Mouse (Mus musculus) layer of hippocampus, postnatal 10 days (tissue): ENCODE results near the gene Fam117a. TPM values are rescaled to one million over a fixed set of nuclear protein-coding genes. Genes with fewer than 3 reads are reported as not detected.

Experiments
- DNase-seq, 2 experiments: peaks; one replicate each; pipeline ENCODE4 v3.0.0; 2021; ENCODE audit warnings: low spot score in 2 of 2
- total RNA-seq, 2 experiments: library from RNA; stranded (reverse); gene quantifications; 2 replicates each; pipeline ENCODE4 v1.2.3; 2021

The Fam117a gene
- total RNA-seq, 2 experiments from 2014 or later: 5.8 to 6.5 TPM

GRCm38 (mm10) chr11:95364388-95364787 lies 27.6 kb downstream of the Fam117a start:
- no peak for DNase-seq

GRCm38 (mm10) chr11:95365596-95365995 lies 28.8 kb downstream of the Fam117a start:
- DNase-seq: peak; percentile 65 to 73

DNA sequence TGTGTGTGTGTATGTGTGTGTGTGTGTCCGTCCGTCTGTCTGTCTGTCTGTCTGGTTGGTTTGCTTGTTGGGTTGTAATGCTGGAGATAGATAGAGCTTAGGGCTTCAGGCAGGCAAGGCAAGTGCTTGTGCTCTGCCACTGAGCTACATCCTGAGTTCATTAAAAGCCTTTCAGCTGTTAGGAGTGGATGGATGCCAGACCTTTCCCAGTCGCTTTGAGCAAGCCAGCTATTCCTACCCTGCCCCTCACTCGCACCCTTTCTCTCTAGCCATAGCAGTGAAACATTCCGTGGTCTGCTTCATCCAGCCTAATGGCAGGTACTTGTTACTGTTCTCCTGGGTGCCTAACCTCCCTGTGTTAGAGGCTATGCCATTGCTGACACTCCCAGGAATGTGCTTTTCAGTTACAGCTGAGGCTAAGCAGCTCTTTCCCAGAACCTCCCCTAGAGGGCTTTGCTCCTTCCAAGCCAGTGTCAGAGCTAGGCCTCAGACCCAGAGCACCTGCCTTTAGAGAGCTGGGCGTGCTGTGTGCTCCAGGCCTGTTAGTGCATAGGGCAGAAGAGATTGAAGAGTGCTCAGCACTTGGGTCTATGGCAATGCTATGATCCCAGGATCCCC lies 29.6 kb downstream of the Fam117a start:
- DNase-seq: peak in 1 of 2 experiments; percentile 35

- no peak for DNase-seq
These were observed 30.4 kb downstream of the Fam117a start for GRCm38 (mm10) chr11:95367011-95367735.

- DNase-seq: no peak
These were observed 31.5 kb downstream of the Fam117a start for GRCm38 (mm10) chr11:95368231-95368823.

- no peak for DNase-seq
These were observed 32.1 kb downstream of the Fam117a start for GRCm38 (mm10) chr11:95368871-95369270.

GRCm38 (mm10) chr11:95369964-95370890 lies 33.4 kb downstream of the Fam117a start:
- peak; percentile 37 to 48 for DNase-seq

DNA sequence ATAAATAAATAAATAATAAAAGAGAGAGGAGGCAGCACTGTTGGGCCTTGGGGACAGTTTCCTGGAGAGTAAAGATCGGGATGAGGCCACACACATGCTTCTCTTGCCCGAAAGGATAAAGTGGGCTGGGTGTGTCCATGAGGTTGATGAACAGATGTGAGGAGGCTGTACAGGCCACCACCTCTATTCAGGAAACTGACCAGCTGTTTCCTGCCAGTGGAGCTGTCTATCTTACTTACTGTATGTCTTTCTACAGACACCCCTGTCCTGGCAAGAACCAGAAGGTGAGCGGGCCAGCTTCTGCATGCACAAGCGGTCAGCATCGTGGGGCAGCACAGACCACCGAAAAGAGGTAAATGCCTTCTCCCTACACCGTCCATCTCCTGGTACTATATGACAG lies 34.4 kb downstream of the Fam117a start:
- no peak for DNase-seq

DNA sequence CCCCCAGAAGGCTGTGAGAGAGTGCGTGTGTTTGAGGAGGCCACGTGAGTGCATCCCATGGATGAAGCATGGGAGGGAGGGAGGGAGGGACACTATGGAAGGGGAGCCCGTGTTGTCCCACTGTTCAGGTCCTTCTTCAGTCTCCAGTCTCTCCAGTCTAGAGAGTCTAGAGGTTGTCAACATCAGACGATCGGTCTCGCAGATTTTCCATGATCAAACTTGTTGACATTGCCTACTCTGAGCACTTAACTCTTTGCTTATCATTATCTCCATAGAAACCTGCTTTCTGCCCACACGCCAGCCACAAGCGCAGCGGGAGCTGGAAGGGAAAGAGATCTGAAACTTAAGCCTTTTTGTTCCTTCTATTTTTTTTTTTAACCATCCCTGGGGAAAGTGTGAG lies 42.1 kb downstream of the Fam117a start:
- no peak for DNase-seq

GRCm38 (mm10) chr11:95379552-95379951 lies 42.7 kb downstream of the Fam117a start:
- no peak for DNase-seq

GRCm38 (mm10) chr11:95380711-95381110 lies 43.9 kb downstream of the Fam117a start:
- DNase-seq: no peak

DNA sequence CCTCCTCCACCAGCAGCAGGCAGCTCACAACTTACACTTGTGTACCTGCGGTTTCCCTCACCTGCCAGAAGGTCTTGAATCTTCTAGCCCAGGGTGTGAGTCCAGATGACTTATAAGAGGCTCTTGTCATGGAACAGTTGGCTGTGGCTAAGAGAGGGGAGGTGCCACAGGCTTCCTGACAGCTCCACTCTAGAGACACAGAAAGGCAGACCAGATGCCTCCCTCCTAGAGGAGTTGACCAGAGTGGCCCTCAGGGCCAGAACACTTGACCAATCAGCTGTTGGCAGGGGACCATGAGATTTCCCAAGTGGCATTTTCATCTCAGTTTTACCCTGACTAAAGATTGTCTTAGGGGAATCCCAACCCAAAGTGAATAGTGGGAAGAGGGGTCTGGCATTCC lies 44.3 kb downstream of the Fam117a start:
- DNase-seq: no peak

GRCm38 (mm10) chr11:95383331-95383986 lies 46.6 kb downstream of the Fam117a start:
- DNase-seq: no peak

- no peak for DNase-seq
These were observed 47.1 kb downstream of the Fam117a start for GRCm38 (mm10) chr11:95384004-95384318.

GRCm38 (mm10) chr11:95384319-95384972 lies 47.6 kb downstream of the Fam117a start, which contains the start of gene Slc35b1:
Gene Slc35b1, plus strand, starts transcription at chr11:95384692.
- DNase-seq: peak; percentile 94

DNA sequence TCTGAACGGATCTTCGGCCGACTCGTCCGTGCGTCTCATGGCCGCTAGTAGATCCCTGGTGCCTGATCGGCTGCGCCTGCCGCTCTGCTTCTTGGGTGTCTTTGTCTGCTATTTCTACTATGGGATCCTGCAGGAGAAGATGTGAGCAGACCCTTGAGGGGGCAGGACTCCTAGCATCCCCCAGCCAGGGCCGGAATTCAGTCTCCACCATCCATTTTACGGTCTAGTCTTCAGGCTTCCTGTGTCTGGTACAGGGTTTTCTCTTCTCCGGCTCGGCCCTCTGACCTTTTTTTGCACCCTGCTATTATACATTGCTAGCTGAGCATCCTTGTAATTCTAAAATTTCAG lies 48.1 kb downstream of the Fam117a start:
- DNase-seq: no peak

GRCm38 (mm10) chr11:95387354-95387753 lies 50.5 kb downstream of the Fam117a start:
- no peak for DNase-seq

- no peak for DNase-seq
These were observed 52.2 kb downstream of the Fam117a start for GRCm38 (mm10) chr11:95389006-95389405.

GRCm38 (mm10) chr11:95390420-95390819 lies 53.6 kb downstream of the Fam117a start:
- no peak for DNase-seq

- no peak for DNase-seq
These were observed 54.4 kb downstream of the Fam117a start for GRCm38 (mm10) chr11:95391201-95391600.
